Mouse (Mus musculus) E14TG2a.4 (cell line): ENCODE data around the gene Ndufab1.
"Not testable (repeated sequence)": the region's sequence is repeated elsewhere in the genome, so short reads cannot be mapped to it uniquely, and the experiment has no call there.

Experiments used
- H3K27me3 ChIP-seq: 2 replicates; pipeline ENCODE4 v1.6.1; 2014; ENCODE audit warnings: low read length, control low read depth; ENCODE audit not compliant: insufficient read depth
- H3K36me3 ChIP-seq: 2 replicates; pipeline ENCODE4 v1.6.1; 2014; ENCODE audit warnings: low read length, control low read depth; ENCODE audit not compliant: insufficient read depth
- H3K4me1 ChIP-seq: replicated peaks from 2 replicates; pipeline ENCODE4 v1.6.1; 2014; ENCODE audit warnings: low read depth, low read length, control low read depth
- H3K4me3 ChIP-seq: replicated peaks from 2 replicates; pipeline ENCODE4 v1.5.1; 2014; ENCODE audit warnings: mild to moderate bottlenecking, low read length
- H3K9me3 ChIP-seq: 2 replicates; pipeline ENCODE4 v1.6.1; 2014; ENCODE audit warnings: low read length, control low read depth
- CTCF ChIP-seq: conservative IDR thresholded peaks from 2 replicates; pipeline ENCODE4 v1.5.1; 2014; ENCODE audit warnings: low read length
- NANOG ChIP-seq: IDR thresholded peaks from 2 replicates; pipeline ENCODE4 v1.6.1; 2014; ENCODE audit warnings: borderline replicate concordance, low read length, mixed read lengths
- POU5F1 ChIP-seq: IDR thresholded peaks from 2 replicates; pipeline ENCODE4 v1.6.1; 2014; ENCODE audit warnings: low read length, borderline replicate concordance

Ndufab1 gene

DNA sequence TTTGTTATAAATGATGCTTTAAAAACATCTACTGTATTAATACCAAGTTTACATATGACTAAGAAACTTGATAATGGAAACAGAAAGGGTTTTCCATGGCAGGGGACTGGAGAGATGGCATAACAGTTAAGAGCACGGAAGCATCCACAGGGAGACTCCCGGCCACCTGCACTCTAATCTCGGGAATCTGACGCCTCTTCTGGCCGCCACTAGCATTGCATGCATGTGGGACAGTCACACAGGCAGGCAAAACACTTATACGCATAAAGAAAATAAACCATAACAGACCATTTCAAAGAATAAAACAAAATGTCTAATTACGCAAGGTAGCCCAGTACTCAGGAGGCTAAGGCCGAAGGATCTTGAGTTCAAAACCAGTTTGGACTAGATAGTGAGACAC, 23.9 kb upstream of the Ndufab1 start:
- no peak overlapping the region for H3K4me3 ChIP-seq
- H3K9me3 ChIP-seq: no peaks in the 10 kb centered on the region
- no peaks in the 10 kb centered on the region for H3K4me1 ChIP-seq
- no peaks in the 10 kb centered on the region for H3K27me3 ChIP-seq
- no peak for TF ChIP-seq POU5F1
- peak; percentile 58 for TF ChIP-seq CTCF
- peaks cover 96% of the 10 kb centered on the region for H3K36me3 ChIP-seq

DNA sequence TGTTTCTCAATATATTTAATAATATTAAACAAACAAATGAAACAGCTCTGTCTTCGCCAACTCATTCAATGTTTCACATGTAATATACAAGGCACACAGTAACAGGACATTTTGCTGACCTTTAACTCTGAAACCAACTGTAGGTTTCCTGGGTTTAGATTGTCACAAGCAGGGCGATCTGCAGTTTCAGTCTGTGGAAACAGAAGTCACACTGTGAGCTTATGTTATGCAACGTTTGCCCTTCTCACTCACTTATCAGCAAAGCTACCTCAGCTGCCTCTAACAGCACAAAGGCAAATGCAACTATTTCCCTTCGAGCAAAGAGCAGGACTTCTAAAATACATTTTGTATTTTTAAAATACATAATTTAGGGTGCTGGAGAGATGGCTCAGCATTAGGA, 21.8 kb upstream of the Ndufab1 start:
- H3K4me3 ChIP-seq: no peak overlapping the region

DNA sequence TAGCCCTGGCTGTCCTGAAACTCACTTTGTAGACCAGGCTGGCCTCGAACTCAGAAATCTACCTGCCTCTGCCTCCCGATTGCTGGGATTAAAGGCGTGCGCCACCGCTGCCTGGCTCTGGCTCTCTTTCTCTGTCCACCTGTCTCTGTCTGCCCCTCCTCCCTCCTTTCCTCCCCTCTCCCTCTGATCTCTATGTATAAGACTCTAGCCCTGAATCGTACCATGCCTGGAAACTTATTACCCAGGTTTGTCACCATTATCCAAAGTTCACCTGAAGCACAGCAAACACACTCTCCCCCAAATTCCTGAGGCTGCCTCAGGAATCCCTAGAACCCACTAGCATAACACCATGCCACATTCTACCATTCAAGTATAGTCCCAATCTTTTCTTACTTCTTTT, 6.5 kb upstream of the Ndufab1 start:
- H3K9me3 ChIP-seq: no peaks in the 10 kb centered on the region
- no peak overlapping the region for H3K4me3 ChIP-seq
- H3K27me3 ChIP-seq: no peaks in the 10 kb centered on the region
- peaks cover 6% of the 10 kb centered on the region; the same call in 1 of the 2 replicates for H3K4me1 ChIP-seq
- TF ChIP-seq NANOG (no peak), CTCF (no peak), POU5F1 (no peak)
- H3K36me3 ChIP-seq: peaks cover 58% of the 10 kb centered on the region

More for the DNA sequence above, 21.8 kb upstream of the Ndufab1 start:
- Histone ChIP-seq H3K27me3 (no peaks in the 10 kb centered on the region), H3K36me3 (peaks cover 95% of the 10 kb centered on the region), H3K4me1 (no peaks in the 10 kb centered on the region), H3K9me3 (no peaks in the 10 kb centered on the region)
- no peak for TF ChIP-seq CTCF
- TF ChIP-seq POU5F1: no peak
- no peak for TF ChIP-seq NANOG

DNA sequence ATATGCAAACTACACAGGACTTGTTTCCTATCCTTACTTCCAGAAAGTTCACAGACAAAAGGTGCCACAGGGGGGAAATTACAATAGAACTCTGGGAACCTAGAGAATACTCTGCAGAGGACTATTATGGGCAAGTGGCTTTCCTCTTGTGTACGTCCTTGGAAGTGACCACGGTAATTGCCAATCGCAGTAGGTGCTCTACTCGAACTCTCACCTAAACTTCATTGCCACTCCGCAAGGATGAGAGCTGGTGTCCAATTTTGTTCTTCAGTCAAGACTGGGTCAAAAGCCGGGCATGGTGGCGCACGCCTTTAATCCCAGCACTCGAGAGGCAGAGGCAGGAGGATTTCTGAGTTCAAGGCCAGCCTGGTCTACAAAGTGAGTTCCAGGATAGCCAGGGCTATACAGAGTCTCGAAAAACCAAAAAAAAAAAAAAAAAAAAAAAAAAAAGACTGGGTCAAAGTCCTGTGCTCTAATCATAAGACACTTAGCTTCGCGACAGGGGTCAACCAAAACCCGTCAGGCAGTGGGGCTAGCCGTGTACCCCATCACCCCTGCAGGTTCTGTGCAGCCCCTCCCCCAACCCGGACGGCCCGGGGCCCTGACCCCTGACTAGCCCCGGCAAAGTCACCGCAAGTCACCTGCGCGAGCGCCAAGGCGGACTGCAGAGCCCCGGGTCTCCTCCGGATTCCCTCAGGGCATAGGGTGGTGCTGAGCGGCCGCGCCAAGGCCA, 506 bp downstream of the Ndufab1 start:
- H3K27me3 ChIP-seq, H3K9me3 ChIP-seq: not testable (repeated sequence)
- peak overlapping the region; percentile 89 for H3K4me3 ChIP-seq
- H3K4me1 ChIP-seq: peaks cover 35% of the 10 kb centered on the region
- H3K36me3 ChIP-seq: peaks cover 34% of the 10 kb centered on the region

DNA sequence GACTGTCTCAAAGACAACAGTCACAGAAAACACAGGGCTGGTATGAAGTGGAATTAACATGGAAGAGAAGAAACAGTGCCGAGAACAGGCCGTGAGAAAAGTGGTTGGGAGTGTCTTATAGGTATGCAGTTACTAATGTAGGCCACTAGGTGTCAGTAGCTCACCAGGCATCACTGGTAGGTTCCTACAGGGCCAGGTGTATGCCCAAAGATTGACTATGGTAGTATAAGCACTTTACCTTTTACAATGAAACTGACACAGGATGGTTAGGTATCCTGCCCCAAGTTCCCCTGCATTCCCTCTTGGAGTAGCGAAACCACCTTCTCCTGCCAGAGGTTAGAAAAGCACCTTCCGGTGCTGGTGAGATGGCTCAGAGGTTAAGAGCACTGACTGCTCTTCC, 2.5 kb downstream of the Ndufab1 start:
- peaks cover 51% of the 10 kb centered on the region for H3K4me1 ChIP-seq
- H3K9me3 ChIP-seq: no peaks in the 10 kb centered on the region
- no peaks in the 10 kb centered on the region for H3K27me3 ChIP-seq
- TF ChIP-seq POU5F1: no peak
- no peak for TF ChIP-seq NANOG
- TF ChIP-seq CTCF: peak; percentile 84
- peaks cover 53% of the 10 kb centered on the region for H3K36me3 ChIP-seq
- H3K4me3 ChIP-seq: no peak overlapping the region

DNA sequence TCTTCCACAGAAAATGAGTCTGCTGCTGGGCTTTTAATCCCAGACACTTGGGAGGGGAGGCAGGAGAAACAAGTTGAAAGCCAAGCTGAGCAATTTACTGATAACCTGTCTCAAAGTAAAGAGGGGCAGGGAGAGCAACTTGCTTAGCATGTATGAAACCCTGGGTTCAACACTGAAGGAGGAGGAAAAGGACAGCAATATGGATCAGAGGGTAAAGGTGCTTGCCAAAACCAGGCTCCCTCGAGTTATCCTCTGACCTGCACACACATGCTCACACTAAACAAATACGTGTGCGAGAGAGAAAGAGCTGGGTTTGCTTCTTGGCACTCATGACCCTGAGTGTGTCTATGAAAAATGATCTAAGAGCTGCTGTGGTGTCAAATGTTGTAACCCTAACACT, 3.7 kb downstream of the Ndufab1 start:
- peaks cover 51% of the 10 kb centered on the region for H3K4me1 ChIP-seq
- H3K4me3 ChIP-seq: no peak overlapping the region
- TF ChIP-seq POU5F1: no peak
- TF ChIP-seq CTCF: no peak
- no peak for TF ChIP-seq NANOG
- peaks cover 65% of the 10 kb centered on the region for H3K36me3 ChIP-seq
- no peaks in the 10 kb centered on the region for H3K9me3 ChIP-seq
- H3K27me3 ChIP-seq: no peaks in the 10 kb centered on the region

DNA sequence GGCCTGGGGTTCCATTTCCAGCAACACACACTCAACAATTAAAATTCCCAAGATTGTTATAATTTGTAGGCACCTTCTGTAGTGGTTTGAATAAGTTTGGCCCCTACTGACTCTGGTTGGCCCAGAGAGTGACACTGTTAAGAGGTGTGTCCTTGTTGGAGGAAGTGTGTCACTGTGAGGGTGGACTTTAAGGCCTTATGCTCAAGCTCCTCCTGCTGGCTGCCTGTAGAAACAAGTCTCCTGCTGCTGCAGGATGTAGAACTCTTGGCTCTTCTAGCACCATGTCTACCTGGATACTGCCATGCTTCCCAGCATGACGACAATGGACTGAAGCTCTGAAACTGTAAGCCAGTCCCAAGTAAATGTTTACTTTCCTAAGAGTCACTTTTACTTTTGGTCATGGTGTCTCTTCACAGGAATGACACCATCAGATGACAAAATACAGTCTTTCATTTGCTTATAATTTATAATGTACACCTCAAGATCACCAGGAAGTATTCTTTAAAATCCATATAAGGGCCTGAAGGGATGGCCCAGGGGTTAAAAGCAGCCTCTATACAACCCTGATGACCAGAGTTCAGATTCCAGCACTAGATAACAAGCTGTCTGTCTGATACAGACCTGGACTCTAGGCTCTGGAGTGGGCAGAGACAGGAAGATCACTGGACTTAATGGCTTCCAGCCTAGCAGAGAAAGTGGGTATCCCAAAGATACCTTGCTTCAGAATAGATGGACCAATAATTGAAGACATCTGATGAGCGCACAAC, 6.9 kb downstream of the Ndufab1 start:
- 0 out of 2 replicates have a peak, but pooled peaks have one; percentile 3 for TF ChIP-seq CTCF
- TF ChIP-seq POU5F1: no peak
- no peaks in the 10 kb centered on the region for H3K27me3 ChIP-seq

DNA sequence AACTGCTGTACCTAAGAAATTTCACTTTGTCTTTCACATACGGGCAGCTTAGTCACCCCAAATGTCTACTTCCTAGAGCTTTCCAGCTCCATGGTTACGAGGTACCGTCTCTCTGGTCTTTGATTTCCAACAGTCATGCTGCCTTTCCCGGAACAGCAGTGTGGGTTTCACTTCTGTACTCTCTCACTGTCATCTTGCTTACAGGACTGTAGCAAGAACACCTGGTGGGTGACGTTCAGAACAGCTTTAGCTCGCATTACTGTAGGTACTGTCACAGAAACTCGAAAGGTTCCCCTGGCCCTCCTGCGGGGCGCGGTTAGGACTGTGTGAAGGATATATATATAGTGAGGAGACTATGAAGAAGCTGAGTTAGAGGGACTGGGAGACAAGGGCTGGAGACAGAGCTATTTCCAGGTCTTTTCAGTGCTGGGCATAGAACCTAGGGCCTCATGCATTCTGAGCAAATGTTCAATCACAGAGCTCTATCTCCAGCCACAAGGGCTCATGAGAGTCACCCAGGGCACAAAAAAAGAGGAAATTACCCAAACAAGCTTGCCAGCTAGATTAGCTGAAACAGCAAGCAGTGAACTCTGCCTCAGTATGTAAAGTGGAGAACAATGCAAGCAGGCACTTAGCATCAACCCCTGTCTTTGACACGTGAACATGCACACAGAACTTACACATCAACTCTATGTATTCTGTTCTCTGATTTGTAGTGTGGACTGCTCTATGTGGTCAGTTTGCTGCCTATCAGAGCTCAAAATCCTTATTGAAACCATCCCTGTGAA, 14.3 kb downstream of the Ndufab1 start:
- Histone ChIP-seq H3K9me3 (no peaks in the 10 kb centered on the region), H3K4me1 (0 out of 2 replicates have a peak, but pooled peaks cover 13% of the 10 kb centered on the region), H3K36me3 (peaks cover 93% of the 10 kb centered on the region), H3K4me3 (no peak overlapping the region), H3K27me3 (no peaks in the 10 kb centered on the region)
- TF ChIP-seq NANOG: no peak
- no peak for TF ChIP-seq POU5F1
- no peak for TF ChIP-seq CTCF

More for the DNA sequence above, 6.9 kb downstream of the Ndufab1 start:
- Histone ChIP-seq H3K4me1 (peaks cover 41% of the 10 kb centered on the region), H3K36me3 (peaks cover 92% of the 10 kb centered on the region), H3K4me3 (no peak overlapping the region), H3K9me3 (no peaks in the 10 kb centered on the region)
